Mouse (Mus musculus): Measurements from ENCODE around the gene Cnot8.

DNA sequence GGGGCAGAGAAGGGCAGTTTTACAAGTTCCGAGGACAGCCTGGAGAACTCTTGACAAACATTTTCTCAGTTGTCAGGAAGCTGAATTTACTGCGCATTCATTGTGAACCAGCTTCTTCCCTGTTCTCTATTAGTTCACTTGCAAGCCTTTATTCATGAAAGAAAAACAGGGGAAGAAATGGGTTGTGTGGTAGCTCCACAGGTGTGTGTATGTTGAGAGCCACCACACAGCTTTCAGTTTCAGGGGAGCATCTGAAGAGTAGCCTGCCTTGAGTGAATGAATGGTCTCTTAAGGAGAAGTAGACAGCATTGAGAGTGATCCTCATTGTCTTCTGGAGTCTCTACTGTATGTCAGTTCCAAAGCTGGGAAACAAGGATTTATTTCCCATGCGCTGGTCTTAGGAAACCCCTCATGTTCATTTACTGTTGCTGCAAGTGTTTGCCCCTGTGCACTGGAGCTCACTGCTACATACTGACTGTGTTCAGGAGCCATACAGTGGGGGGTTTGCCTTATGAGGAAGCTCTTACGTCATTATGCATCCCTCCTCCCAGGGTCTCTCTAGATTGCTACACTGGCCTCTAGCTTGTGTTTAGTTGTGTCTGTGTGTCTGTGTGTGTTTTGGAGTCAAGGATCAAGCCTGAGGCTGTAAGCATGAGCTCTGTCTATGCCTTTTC is 3.8 kb downstream of the Cnot8 start:
- no peak for TF ChIP-seq CTCF (IDR thresholded peaks at IDR 0.05)
- TF ChIP-seq POLR2A (IDR thresholded peaks at IDR 0.05; ENCODE audit: insufficient read depth, low read depth, low read length), result no peak
- no peak for TF ChIP-seq EP300 (IDR thresholded peaks at IDR 0.05; ENCODE audit: insufficient read depth, low read depth, low read length)

All from heart, adult 2 months (tissue).